Mouse (Mus musculus): ENCODE measurements at regions not wholly inside any gene's neighbourhood (a gene's known extent, or its start where the extent isn't known, plus 50 kb on each side); places are given as distances from the start of the nearest gene placed in this dataset.

DNA sequence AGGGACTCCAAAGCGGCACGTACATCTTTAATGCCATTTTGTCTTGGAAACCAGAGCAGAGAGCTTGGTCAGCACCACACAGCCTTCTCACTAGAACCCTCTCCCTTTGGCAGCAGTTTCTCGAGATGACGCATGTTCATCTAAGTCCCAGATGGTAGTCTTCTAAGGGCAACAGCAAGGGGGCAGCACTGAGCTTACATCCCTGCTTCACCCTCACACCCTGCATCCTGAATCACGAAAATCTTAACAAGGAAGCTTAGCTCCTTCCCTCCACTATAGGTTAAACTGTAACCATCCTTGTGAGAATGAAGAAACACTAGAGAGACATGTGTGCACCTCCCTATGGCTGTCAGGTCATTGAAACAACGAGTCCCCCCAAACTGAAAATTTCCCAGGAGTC is 538.4 kb downstream of the Plekhb2 start:
- H3K4me2 ChIP-seq (replicated peaks) = no peak overlapping the region
- 27% methylated on average over 6 of the region's 6 CpGs for WGBS
- H3K27me3 ChIP-seq (replicated peaks) = no peaks in the 10 kb centered on the region
- no peak overlapping the region for H3K9ac ChIP-seq
- no peaks in the 10 kb centered on the region for H3K4me1 ChIP-seq
- no peak overlapping the region for H3K27ac ChIP-seq
- no peaks in the 10 kb centered on the region for H3K9me3 ChIP-seq
- H3K36me3 ChIP-seq = no peaks in the 10 kb centered on the region
- no peak overlapping the region for H3K4me3 ChIP-seq
- ATAC-seq (ENCODE audit: low FRiP score, low read depth) = no peak

DNA sequence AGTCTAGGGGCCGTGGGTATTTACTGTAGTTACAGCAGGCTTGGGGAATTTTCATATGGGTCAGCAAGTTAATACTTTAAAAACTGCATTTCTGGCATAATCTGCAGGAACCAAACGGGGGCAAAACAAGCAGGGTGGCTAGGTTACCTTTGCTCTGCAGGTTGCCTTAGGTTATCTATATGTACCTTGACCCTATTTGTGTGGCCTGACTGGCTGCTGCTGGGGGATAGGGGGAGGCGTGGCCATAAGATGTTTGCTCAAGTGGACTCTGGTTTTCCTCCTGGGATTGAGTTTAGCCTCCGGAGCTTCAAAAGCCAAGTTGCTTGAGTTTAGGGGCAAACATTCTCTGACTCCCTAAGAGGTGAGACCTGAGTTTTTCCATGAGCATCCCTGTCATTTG is 540.6 kb downstream of the Plekhb2 start:
- no peaks in the 10 kb centered on the region for H3K36me3 ChIP-seq
- no peak for ATAC-seq (ENCODE audit: low FRiP score, low read depth)
- no peak overlapping the region for H3K9ac ChIP-seq
- H3K4me3 ChIP-seq = no peak overlapping the region
- no peaks in the 10 kb centered on the region for H3K27me3 ChIP-seq (replicated peaks)
- H3K4me2 ChIP-seq (replicated peaks) = no peak overlapping the region
- 87% methylated on average over 4 of the region's 4 CpGs for WGBS
- H3K4me1 ChIP-seq = no peaks in the 10 kb centered on the region
- no peaks in the 10 kb centered on the region for H3K9me3 ChIP-seq
- H3K27ac ChIP-seq = no peak overlapping the region

DNA sequence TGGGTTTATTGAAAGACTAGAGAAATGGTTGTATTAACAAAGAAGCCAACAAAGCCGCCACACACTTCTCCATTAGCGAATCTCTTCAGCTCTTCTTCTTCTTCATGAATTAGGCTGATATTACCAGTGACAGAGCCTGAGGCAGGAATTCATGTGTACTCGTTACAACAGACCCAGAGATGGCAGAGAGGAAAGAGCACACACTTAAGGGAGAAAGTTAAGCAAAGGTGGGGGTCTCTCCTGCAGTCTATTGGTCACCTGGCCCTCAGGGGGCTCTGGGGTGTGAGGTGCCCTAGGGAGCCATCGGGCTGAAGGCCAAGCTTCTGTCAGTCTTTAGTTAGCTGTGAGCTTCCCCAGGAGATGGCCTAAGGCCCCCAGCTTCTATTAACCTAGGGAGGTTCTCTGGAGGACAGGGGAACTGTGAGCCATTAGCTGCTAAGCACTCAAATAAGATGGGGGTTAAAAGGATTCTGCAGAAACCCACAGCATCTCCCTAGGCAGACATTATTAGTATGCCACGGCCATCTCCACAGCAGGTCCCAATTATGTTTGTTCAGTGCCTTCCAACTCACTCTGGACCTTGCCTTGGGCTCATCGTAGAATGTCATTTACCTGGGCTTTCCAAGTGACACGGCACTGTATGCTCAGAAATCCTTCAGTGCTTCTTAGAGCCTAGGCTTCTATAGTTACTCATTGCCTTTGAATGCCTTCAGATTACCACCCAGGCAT is 541.2 kb downstream of the Plekhb2 start:
- no peaks in the 10 kb centered on the region for H3K27me3 ChIP-seq (replicated peaks)
- no peak overlapping the region for H3K27ac ChIP-seq
- H3K4me2 ChIP-seq (replicated peaks) = no peak overlapping the region
- no peak overlapping the region for H3K9ac ChIP-seq
- no peak overlapping the region for H3K4me3 ChIP-seq
- ATAC-seq (ENCODE audit: low FRiP score, low read depth) = no peak
- WGBS = 76% methylated on average over 7 of the region's 7 CpGs
- no peaks in the 10 kb centered on the region for H3K36me3 ChIP-seq
- H3K9me3 ChIP-seq = no peaks in the 10 kb centered on the region
- no peaks in the 10 kb centered on the region for H3K4me1 ChIP-seq

DNA sequence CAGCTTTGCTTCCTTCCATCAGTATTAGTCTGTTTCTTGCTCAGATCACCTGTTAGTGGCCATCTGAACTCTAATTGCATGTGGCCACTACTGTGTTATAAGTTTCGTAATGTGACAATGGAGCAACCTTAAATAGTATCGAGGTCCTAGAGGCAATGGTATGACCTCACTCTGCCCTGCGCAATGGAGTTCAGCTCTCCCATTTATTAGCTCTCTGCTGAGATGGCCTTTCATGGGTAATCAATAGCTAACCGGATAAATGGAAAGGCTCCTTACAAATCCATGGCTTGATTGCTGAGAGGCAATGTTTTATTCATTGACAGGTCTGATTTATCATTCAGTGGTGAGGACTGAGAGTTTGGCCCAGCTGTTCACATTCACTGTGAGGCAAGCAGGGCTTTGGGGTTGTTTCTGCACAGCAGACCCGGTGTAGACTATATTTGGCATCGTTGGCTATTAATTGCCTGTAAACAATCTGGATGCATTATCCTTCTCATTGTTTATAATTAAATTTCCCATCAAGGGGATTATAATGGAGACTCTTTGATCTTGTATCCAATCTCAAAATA is 543.9 kb downstream of the Plekhb2 start:
- 42% methylated on average over 6 of the region's 6 CpGs for WGBS

DNA sequence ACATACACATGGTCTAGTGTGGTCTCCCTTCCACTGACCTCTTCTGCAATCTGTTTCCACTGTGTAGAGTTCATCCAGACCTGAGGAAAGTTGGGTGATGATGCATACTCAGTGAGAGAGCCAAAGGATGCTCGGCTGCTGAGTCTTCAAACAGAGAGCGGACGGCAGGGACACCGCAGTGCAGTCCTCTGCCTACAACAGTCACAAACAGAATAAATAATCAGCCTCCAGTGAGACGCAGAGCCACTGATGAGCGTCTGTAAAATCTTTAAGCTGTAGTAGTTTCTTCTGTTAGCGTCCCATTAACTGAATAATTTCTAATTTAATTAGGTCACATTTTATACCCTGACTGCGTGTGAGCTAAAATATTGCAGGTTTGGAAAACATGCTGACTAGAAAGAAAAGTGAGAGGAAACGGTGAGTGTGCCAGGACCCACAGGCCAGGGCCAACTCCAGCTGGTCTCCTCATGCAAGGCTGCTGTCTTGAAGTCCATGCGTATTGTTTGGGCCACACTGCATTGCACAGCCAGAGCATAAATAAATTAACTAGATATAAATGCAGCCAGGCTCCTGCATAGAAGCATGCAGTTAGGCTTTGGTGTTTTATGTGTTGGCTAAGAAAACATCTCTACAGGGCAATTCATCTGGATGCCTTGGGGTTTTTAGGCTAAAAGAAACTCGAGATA is 551.0 kb downstream of the Plekhb2 start:
- H3K27me3 ChIP-seq (replicated peaks) = no peaks in the 10 kb centered on the region
- no peak for ATAC-seq (ENCODE audit: low FRiP score, low read depth)
- H3K27ac ChIP-seq = no peak overlapping the region
- 76% methylated on average over 11 of the region's 11 CpGs for WGBS
- no peak overlapping the region for H3K4me3 ChIP-seq
- H3K36me3 ChIP-seq = no peaks in the 10 kb centered on the region
- H3K9ac ChIP-seq = no peak overlapping the region
- no peak overlapping the region for H3K4me2 ChIP-seq (replicated peaks)
- H3K9me3 ChIP-seq = no peaks in the 10 kb centered on the region
- H3K4me1 ChIP-seq = no peaks in the 10 kb centered on the region

More for the DNA sequence above, 543.9 kb downstream of the Plekhb2 start:
- H3K27ac ChIP-seq = no peak overlapping the region
- H3K4me3 ChIP-seq = no peak overlapping the region
- ATAC-seq (ENCODE audit: low FRiP score, low read depth) = no peak
- H3K9me3 ChIP-seq = no peaks in the 10 kb centered on the region
- H3K9ac ChIP-seq = no peak overlapping the region
- no peaks in the 10 kb centered on the region for H3K27me3 ChIP-seq (replicated peaks)
- H3K4me2 ChIP-seq (replicated peaks) = no peak overlapping the region
- H3K36me3 ChIP-seq = no peaks in the 10 kb centered on the region
- H3K4me1 ChIP-seq = no peaks in the 10 kb centered on the region

DNA sequence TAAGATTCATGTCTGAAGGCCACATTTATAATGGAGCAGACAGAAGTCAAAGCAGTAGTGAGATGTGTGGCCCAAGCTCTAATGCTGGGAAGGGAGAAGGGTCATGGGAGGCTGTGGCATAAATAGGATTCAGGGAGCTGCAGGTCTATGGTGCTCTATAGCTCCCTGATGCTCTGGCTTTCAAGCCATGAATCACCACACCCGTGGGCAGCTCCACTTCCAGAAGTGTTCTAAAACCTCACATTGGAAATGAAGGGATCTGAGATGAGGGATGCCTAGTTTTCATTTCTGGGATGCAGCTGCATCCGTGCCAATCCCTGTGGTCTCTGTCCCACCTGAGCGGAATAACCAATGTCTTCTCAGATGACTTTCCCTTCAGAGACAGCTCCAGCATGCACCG is 553.2 kb downstream of the Plekhb2 start:
- H3K4me3 ChIP-seq = no peak overlapping the region
- no peaks in the 10 kb centered on the region for H3K27me3 ChIP-seq (replicated peaks)
- no peak for ATAC-seq (ENCODE audit: low FRiP score, low read depth)
- H3K36me3 ChIP-seq = no peaks in the 10 kb centered on the region
- H3K9me3 ChIP-seq = no peaks in the 10 kb centered on the region
- H3K4me1 ChIP-seq = no peaks in the 10 kb centered on the region
- H3K27ac ChIP-seq = no peak overlapping the region
- no peak overlapping the region for H3K9ac ChIP-seq
- 83% methylated on average over 4 of the region's 4 CpGs for WGBS
- H3K4me2 ChIP-seq (replicated peaks) = no peak overlapping the region

DNA sequence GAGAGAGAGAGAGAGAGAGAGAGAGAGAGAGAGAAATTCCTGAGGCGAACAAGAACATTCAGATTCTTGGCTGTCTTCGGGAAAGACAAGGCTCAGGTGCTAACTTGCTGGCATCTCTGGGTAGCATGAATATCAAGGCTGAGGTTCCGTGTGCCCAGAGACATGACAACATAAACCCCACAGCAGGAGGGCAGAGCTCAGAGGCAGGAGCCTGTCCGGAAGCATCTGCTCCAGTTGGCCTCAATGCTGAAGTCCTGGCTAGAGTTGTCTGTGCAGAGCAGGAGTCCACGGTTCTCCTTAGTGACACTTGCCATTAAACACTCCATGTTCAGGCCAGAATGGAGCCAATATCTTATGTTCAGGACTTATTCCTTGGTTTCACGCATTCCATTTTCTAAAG is 555.6 kb downstream of the Plekhb2 start:
- H3K4me1 ChIP-seq = no peaks in the 10 kb centered on the region
- ATAC-seq (ENCODE audit: low FRiP score, low read depth) = no peak
- H3K4me3 ChIP-seq = no peak overlapping the region
- H3K9me3 ChIP-seq = no peaks in the 10 kb centered on the region
- 70% methylated on average over 6 of the region's 6 CpGs for WGBS
- no peaks in the 10 kb centered on the region for H3K27me3 ChIP-seq (replicated peaks)
- H3K4me2 ChIP-seq (replicated peaks) = no peak overlapping the region
- H3K9ac ChIP-seq = no peak overlapping the region
- H3K27ac ChIP-seq = no peak overlapping the region
- H3K36me3 ChIP-seq = no peaks in the 10 kb centered on the region

DNA sequence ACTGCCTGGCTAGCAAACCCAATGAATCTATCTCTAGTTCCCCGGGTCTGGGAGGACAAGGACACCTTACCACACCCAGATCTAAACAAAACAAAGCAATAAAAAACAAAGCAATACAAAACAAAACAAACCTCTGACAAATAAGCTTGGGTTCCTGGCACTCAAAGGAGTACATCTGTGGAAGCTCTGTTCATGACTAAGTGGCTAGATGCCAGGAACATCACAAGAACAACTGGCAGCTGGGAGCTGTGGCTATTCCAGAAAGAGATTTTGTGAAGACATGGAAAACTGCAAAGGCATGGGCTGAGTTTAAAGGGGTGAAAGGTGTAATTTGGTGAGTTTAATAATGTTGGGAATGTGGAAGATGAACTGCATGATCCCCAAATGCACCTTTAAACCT is 565.9 kb downstream of the Plekhb2 start:
- H3K9ac ChIP-seq = no peak overlapping the region
- 64% methylated on average over 1 of the region's 1 CpGs for WGBS
- no peak overlapping the region for H3K4me2 ChIP-seq (replicated peaks)
- H3K27ac ChIP-seq = no peak overlapping the region
- H3K4me1 ChIP-seq = peaks cover 10% of the 10 kb centered on the region; the same call in 1 of the 2 replicates
- H3K36me3 ChIP-seq = no peaks in the 10 kb centered on the region
- ATAC-seq (ENCODE audit: low FRiP score, low read depth) = no peak
- no peaks in the 10 kb centered on the region for H3K27me3 ChIP-seq (replicated peaks)
- no peak overlapping the region for H3K4me3 ChIP-seq
- no peaks in the 10 kb centered on the region for H3K9me3 ChIP-seq

DNA sequence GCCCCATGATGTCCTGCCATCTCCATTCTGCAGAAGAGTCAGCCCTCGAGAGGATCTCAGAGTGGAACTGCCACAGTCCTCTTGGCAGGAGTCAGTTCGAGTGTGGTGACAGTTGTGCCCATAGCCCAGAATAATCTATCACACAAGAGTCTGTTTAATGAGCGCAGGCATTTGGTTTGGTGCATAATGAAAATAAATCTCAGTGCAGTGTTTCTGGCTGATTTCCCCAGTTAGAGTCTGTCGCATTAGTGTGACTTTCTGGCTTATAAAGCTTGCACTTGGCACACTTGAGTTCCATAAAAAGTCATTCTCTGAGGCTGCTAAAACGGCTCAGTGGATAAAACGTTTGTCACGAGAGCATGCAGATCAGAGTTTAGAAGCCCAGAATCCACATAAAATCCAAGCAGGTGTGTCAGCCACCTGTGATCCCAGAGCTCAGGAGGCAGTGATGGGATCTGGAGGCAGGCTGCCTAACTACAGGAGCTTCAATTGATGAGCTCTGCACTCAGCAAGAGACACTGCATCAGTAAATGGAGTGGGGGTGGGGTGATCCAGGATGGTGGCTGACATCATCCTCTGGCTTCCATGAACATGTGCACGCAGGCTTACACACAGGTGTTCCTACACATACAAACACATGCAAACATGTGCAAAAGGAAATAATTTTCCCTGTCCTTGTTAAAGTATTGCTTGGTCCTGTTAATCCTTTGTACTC is 578.5 kb downstream of the Plekhb2 start:
- H3K4me2 ChIP-seq (replicated peaks) = no peak overlapping the region
- WGBS = 82% methylated on average over 8 of the region's 8 CpGs
- H3K27me3 ChIP-seq (replicated peaks) = no peaks in the 10 kb centered on the region
- no peak for ATAC-seq (ENCODE audit: low FRiP score, low read depth)
- H3K9me3 ChIP-seq = no peaks in the 10 kb centered on the region
- H3K4me1 ChIP-seq = no peaks in the 10 kb centered on the region
- H3K4me3 ChIP-seq = no peak overlapping the region
- no peak overlapping the region for H3K9ac ChIP-seq
- no peak overlapping the region for H3K27ac ChIP-seq
- no peaks in the 10 kb centered on the region for H3K36me3 ChIP-seq

DNA sequence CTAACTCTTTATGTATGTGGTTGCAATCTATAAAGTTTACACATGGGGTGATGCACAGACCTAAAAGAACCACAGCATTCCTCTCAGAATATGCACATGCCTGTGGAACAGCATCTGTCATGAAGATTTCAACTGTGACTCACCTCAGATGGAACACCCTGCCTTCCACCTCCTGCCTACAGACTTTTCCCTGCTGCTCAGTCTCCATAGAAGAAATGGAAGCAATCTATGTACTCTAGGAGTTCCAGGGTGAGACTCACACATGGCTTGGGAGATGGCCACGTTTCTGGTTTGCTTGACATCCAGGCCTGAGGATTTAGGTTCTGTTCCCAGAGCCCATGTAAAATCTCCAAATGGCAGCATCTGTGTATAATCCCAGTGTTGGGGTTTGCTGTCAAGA is 579.7 kb downstream of the Plekhb2 start:
- no peaks in the 10 kb centered on the region for H3K36me3 ChIP-seq
- no peak for ATAC-seq (ENCODE audit: low FRiP score, low read depth)
- 81% methylated on average over 1 of the region's 1 CpGs for WGBS

DNA sequence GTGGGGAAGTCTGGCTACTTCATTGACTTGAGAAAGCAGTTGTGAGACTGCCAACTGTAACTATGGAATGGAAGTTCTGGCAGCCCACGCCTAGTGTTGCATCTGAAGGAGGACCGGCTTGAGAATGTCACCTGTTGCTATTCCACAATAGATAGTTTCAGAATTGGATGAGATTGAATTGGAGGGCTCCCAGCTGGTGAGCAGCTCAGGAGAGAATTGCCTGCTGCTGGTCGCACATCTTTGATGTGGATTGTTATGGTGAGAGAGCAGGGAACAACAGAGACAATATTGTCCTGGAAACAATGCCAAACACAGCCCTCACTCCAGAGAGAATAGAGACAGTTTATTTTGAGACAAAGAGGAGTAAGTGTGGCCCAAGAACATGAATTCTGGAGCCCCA is 585.9 kb downstream of the Plekhb2 start:
- no peak overlapping the region for H3K27ac ChIP-seq
- no peak overlapping the region for H3K4me2 ChIP-seq (replicated peaks)
- no peaks in the 10 kb centered on the region for H3K4me1 ChIP-seq
- 49% methylated on average over 3 of the region's 3 CpGs for WGBS
- ATAC-seq (ENCODE audit: low FRiP score, low read depth) = no peak
- H3K4me3 ChIP-seq = no peak overlapping the region
- H3K36me3 ChIP-seq = no peaks in the 10 kb centered on the region
- H3K9ac ChIP-seq = no peak overlapping the region
- H3K27me3 ChIP-seq (replicated peaks) = no peaks in the 10 kb centered on the region
- H3K9me3 ChIP-seq = no peaks in the 10 kb centered on the region

More for the DNA sequence above, 579.7 kb downstream of the Plekhb2 start:
- Histone ChIP-seq H3K9ac (no peak overlapping the region), H3K27me3 (replicated peaks) (no peaks in the 10 kb centered on the region), H3K4me3 (no peak overlapping the region), H3K9me3 (no peaks in the 10 kb centered on the region), H3K27ac (no peak overlapping the region), H3K4me1 (no peaks in the 10 kb centered on the region), H3K4me2 (replicated peaks) (no peak overlapping the region)

DNA sequence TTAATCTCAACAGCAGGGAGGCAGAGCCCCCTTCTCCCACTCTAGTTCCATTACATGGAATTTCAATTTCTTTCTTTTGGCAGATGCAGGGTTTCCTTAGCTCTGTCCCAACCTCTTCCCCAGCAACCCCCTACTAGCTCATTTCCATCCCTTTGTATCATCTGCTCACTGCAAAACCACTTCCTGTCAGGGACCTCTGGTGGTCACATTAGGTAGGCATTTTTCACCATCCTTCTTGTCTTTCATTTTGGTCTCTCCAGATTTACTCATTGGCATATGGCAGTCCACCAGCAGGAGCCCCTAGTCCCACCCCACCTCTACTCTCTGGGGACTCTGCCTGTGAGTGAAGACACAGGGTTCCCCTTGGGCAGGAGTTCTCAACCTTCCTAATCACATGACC is 597.6 kb downstream of the Plekhb2 start:
- Histone ChIP-seq H3K4me2 (replicated peaks) (no peak overlapping the region), H3K9ac (no peak overlapping the region), H3K4me3 (no peak overlapping the region), H3K27me3 (replicated peaks) (no peaks in the 10 kb centered on the region), H3K36me3 (no peaks in the 10 kb centered on the region), H3K4me1 (no peaks in the 10 kb centered on the region), H3K27ac (no peak overlapping the region), H3K9me3 (no peaks in the 10 kb centered on the region)
- ATAC-seq (ENCODE audit: low FRiP score, low read depth) = no peak

All from neural tube, embryonic 12.5 days (tissue).